Mouse (Mus musculus): ENCODE measurements around the gene Olfr736.

The Olfr736 gene

GRCm38 (mm10) chr14:50380863-50381262 lies at the start of gene Olfr736:
Olfr736 (plus strand) TSS chr14:50381163.
- no peak for DNase-seq (ENCODE audit: extremely low read depth, insufficient read length, low spot score)

- no peak for DNase-seq (ENCODE audit: extremely low read depth, insufficient read length, low spot score)
Observed at GRCm38 (mm10) chr14:50348796-50349195, 32.2 kb upstream of the Olfr736 start, which contains the start of gene Olfr735. Olfr735 (minus strand) TSS chr14:50348872.

GRCm38 (mm10) chr14:50352438-50352837 lies 28.5 kb upstream of the Olfr736 start:
- DNase-seq (ENCODE audit: extremely low read depth, insufficient read length, low spot score) = no peak

GRCm38 (mm10) chr14:50356725-50357124 lies 24.2 kb upstream of the Olfr736 start:
- no peak for DNase-seq (ENCODE audit: extremely low read depth, insufficient read length, low spot score)

GRCm38 (mm10) chr14:50357593-50357992 lies 23.4 kb upstream of the Olfr736 start, which contains the start of gene Tlr11:
Tlr11 (plus strand) TSS chr14:50357914.
- DNase-seq (ENCODE audit: extremely low read depth, insufficient read length, low spot score) = no peak

- no peak for DNase-seq (ENCODE audit: extremely low read depth, insufficient read length, low spot score)
Observed at GRCm38 (mm10) chr14:50360480-50360879, 20.5 kb upstream of the Olfr736 start.

- no peak for DNase-seq (ENCODE audit: extremely low read depth, insufficient read length, low spot score)
Observed at GRCm38 (mm10) chr14:50363561-50363960, 17.4 kb upstream of the Olfr736 start.

- DNase-seq (ENCODE audit: extremely low read depth, insufficient read length, low spot score) = no peak
Observed at GRCm38 (mm10) chr14:50407268-50407667, 26.3 kb downstream of the Olfr736 start, which contains the start of gene Olfr738. Olfr738 (plus strand) TSS chr14:50407568.

- DNase-seq (ENCODE audit: extremely low read depth, insufficient read length, low spot score) = no peak
Observed at GRCm38 (mm10) chr14:50418326-50418725, 37.4 kb downstream of the Olfr736 start, which contains the start of gene Olfr739. Olfr739 (plus strand) TSS chr14:50418626.

Measured in 3134 (cell line).